Mouse (Mus musculus) large intestine, adult 2 months (tissue): ENCODE results near the gene Stip1. TPM values are rescaled to one million over a fixed set of nuclear protein-coding genes. Genes with fewer than 3 reads are reported as not detected.
"Not testable (repeated sequence)": the region's sequence is repeated elsewhere in the genome, so short reads cannot be mapped to it uniquely, and the experiment has no call there.

Source experiments
- DNase-seq: peaks from one replicate; pipeline ENCODE4 v3.0.0-alpha.2; 2012; ENCODE audit warnings: low read depth, low spot score
- WGBS: fragments of 180-500 bp; shearing (Covaris S2); methylation state at CpG from one replicate; pipeline ENCODE4 v1.1.7; 2018; 5-methylcytosine and 5-hydroxymethylcytosine counted together
- polyA plus RNA-seq: library from polyadenylated mRNA; depleted of rRNA; stranded (reverse); fragments of >200 nt; gene quantifications from 2 replicates; pipeline ENCODE4 v1.2.3, GENCODE M21; 2012

Stip1 gene
- polyA plus RNA-seq, 1 experiment: 51.2 TPM

DNA sequence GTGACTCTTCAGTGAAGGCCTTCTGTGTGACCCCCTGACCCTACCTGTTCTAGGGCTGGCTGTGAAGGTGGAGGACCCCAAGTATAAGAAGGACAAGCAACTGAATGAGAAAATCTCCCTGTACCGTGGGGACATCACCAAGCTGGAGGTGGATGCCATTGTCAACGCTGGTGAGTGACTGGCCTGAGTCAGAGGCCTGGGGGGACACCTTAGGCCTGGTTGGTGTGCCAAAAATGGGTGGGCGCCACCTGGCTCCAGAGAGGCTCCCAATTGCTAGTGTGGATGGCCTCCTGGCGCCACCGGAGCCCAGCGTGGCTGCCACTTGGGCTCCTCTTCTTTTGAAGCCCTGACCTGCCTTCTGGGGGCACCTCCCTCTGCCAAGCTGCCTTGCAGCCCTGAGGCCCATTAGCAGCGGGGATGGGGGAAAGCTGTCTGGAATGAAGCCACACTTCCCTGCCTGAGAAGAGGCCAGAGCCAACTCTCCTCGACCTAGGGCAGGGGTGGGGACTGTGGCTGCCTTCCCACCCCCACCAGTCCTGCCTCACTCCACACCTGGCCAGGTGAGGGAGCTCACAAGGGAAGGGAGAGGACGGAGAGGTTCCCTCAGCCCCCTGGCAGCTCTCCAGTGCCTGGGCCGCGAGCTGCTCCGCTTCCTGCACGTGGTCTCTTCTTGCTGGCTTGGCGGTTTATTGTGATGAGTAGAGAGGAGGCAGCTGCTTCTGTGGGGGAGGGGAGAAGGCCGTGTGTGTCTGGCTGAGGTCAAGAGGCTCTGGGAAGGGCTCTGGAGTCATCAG is 26.5 kb upstream of the Stip1 start:
- DNase-seq: no peak
- 37% methylated on average over 15 of the region's 15 CpGs for WGBS

- DNase-seq: no peak
- 4% methylated on average over 3 of the region's 3 CpGs for WGBS
Measured at GRCm38 (mm10) chr19:7064571-7064970, 24.8 kb upstream of the Stip1 start.

- whole genome bisulfite sequencing: 86% methylated on average over 8 of the region's 8 CpGs
- DNase-seq: no peak
Measured at GRCm38 (mm10) chr19:7062916-7063315, 23.1 kb upstream of the Stip1 start.

DNA sequence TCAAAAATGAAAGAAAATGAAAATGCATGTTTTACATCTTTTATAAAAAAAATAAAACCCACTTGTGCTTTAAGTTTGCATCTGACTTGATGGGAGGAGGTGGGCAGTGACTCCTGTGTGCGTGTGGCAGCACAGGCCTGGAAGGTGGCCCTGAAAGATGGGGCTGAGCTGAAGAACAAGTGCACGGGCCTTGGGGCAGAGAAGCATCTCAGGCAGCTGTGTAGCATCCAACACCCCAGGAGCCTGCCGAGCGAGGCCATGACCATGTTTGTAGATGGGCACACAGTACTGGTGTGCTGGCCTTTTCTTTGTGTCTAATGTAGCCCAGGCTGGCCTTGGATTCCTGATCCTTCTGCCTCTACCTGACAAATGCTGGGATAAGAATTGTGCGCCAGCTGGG is 22.3 kb upstream of the Stip1 start:
- WGBS: 89% methylated on average over 5 of the region's 5 CpGs

GRCm38 (mm10) chr19:7058541-7058940 is 18.8 kb upstream of the Stip1 start:
- no peak for DNase-seq
- WGBS: 74% methylated on average over 6 of the region's 6 CpGs

More for the DNA sequence above, 22.3 kb upstream of the Stip1 start:
- no peak for DNase-seq

- 1% methylated on average over 15 of the region's 15 CpGs for WGBS
- DNase-seq: peak; percentile 93
Measured at GRCm38 (mm10) chr19:7057722-7058207, 18.0 kb upstream of the Stip1 start.

- DNase-seq: no peak
- WGBS: 2% methylated on average over 16 of the region's 16 CpGs
Measured at GRCm38 (mm10) chr19:7057126-7057721, 17.5 kb upstream of the Stip1 start.

DNA sequence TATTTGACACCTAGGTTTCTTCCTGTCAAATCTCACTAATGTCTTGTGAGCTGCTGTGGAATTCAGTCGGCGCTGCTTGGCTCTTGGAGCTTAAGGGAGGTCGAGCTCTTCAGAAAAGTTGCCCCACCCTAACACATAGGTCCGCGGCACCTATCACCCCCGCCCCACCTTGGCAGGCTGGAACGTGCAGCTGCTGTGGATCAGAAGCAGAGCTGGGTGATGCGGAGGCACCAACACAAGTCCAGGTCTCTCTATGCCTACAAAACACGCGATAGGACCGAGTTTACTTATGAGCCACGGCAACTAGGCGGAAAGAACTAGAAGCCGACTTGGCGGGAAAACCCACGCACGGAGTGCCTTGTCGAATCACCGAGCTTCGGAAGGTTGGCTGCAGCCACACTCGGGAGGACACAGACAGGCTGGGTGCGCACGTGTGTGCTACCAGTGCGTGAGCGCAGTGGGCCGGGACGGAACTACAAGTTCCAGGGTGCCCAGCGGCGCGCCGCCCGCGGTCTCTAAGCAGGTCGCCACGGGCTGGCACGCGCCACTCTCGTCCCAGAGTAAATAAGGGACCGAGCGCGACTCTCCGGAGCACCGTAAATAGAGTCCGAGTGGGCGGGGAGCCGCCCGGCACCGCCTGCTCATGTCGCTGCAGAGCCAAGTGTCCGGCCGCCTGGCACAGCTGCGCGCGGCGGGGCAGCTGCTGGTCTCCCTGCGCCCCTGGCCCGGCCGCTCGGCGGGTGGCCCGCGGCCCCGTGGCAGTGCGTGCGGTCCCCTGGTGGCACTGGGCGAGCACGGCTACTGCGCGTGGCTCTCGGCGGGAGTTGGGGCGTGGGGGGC is 16.7 kb upstream of the Stip1 start, which contains the start of gene Macrod1:
Macrod1 (plus strand) TSS at position 563 of the 840 bp plus-strand sequence.
- WGBS: under 1% methylated on average over 72 of the region's 72 CpGs
- DNase-seq: peak; percentile 67

DNA sequence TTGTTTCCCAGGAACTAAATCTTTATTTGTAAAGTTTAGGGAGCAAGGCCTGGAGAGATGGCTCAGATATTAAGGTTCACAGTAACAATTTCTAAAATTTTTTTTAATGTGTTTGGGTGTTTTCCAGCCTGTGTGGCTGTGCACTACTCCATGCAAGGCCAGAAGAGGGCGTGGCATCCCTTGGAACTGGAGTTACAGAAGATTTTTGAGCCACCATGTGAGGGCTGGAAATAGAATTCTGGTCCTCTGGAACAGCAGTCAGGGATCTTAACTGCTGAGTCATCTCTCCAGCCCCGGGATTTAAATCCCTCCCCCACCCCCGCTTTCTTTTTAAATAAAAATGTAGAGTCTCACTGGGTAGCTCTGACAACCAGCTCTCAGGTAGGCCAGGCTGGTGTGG is 15.4 kb upstream of the Stip1 start:
- 43% methylated on average over 3 of the region's 3 CpGs for WGBS
- DNase-seq: no peak

DNA sequence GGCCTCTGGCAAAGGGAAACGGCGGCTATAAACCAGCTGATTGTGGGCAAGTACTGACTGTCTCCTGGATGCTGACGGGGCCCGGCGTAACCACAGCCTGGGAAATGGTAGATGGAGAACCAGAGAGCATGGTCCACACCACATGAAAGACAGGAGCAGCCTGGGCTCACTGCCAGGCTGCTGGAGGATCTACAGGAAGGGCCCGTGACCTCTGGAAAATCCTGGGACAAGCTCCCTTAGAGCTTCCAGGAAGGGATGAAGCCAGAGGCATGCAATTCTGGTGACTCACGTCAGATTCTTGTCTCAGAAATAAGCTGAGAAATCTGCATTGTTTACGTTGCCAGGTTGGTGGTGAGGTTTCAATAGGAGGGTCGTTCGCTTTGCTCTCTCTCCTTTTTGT is 15.0 kb upstream of the Stip1 start:
- WGBS: 63% methylated on average over 10 of the region's 10 CpGs
- no peak for DNase-seq

GRCm38 (mm10) chr19:7053382-7053781 is 13.6 kb upstream of the Stip1 start:
- 93% methylated on average over 4 of the region's 4 CpGs for WGBS
- not testable (repeated sequence) for DNase-seq

GRCm38 (mm10) chr19:7044706-7045105 is 4.9 kb upstream of the Stip1 start:
- no peak for DNase-seq
- WGBS: 59% methylated on average over 4 of the region's 4 CpGs

DNA sequence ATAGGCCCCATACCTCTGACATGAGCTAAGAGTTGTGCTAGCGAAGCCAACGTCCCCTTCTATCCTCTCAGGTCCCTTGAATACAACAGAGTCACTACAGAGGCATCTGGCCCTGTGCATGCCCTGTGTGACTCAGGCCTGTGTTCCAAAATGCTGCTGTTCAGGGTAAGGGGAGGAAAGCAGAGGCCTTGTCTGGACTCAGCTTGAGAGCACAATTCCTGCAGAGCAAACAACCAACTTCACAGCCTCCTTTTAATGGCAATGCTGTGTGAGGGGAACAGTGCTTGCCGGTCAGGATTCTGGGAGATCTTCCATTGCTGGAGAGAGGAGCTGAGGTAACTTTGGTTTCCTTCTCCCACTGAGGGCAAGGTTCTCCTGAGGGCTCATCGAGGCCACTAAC is 4.5 kb upstream of the Stip1 start:
- DNase-seq: no peak
- WGBS: 58% methylated on average over 4 of the region's 4 CpGs

GRCm38 (mm10) chr19:7041171-7041570 is 1.4 kb upstream of the Stip1 start:
- 91% methylated on average over 2 of the region's 2 CpGs for WGBS
- DNase-seq: no peak

- DNase-seq: no peak
Measured at GRCm38 (mm10) chr19:7040637-7041130, 917 bp upstream of the Stip1 start.

DNA sequence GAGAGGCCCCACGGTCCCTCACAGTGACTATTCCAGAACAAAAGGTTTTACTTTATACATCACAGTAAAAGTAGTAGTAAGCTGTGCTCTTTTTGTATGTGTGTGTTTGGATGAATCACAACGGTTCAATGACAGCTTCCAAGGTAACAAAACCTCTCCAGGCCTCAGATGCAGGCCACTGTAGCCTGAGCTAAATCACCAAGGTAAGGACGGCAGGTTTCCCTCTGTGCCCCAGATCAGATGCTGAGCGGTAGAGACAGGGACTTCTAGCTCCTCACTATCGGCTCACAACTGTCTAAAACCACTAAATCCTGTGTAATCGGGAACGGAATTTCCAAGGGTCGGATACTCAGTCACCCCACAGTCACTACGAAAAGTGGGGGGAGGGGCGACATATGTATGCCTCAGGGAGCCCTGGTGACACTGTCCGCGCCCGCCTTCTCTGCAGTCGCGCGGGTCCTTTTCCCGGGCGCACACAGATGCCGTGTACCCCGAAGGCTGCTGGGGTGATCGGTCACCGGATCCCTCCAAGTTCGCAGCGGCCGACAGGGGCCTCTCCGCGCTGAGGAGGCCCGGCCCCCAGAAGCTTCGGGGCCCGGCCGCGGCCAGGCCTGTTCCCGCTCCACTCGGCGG is 563 bp downstream of the Stip1 start:
- under 1% methylated on average over 35 of the region's 35 CpGs for WGBS
- no peak for DNase-seq

More at GRCm38 (mm10) chr19:7040637-7041130, 917 bp upstream of the Stip1 start:
- 20% methylated on average over 13 of the region's 13 CpGs for WGBS

GRCm38 (mm10) chr19:7034006-7034405 is 5.8 kb downstream of the Stip1 start:
- WGBS: 92% methylated on average over 5 of the region's 5 CpGs
- DNase-seq: no peak

DNA sequence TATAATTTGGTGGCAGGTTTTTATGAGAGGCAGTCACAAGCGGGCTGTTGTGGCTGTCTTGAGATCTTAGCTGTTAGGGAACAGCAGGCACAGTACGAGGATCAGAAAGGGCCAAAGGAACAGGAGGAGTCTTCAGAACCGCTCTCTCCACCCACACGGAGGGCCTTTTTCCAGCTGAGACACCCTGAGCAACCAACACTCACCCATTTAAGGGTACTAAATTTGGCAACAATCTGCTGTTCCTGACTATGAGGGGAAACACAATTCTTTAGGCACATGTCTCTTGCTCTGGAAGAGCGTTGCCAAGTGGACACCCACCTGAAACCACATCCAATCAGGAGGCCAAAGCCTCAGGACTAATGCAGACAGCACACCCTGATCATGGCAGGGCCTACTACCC is 10.2 kb downstream of the Stip1 start:
- WGBS: 92% methylated on average over 5 of the region's 5 CpGs
- no peak for DNase-seq

- 36% methylated on average over 3 of the region's 3 CpGs for WGBS
- DNase-seq: no peak
Measured at GRCm38 (mm10) chr19:7020224-7020641, 19.5 kb downstream of the Stip1 start.
